Mouse (Mus musculus) kidney, adult 2 months (tissue): Measurements from ENCODE around the gene Ccnd1.

Experiments
- CTCF ChIP-seq: fragments of 200-500 bp; conservative IDR thresholded peaks from 2 replicates; pipeline ENCODE4 v1.5.1; 2011; ENCODE audit warnings: low read depth, mild to moderate bottlenecking, control low read depth, low read length, moderate library complexity, mixed read lengths; ENCODE audit not compliant: insufficient read depth, insufficient read length
- POLR2A ChIP-seq: fragments of 200-500 bp; IDR thresholded peaks from one replicate; pipeline ENCODE4 v1.6.1; 2011; ENCODE audit warnings: low read depth, low read length, control low read depth

DNA sequence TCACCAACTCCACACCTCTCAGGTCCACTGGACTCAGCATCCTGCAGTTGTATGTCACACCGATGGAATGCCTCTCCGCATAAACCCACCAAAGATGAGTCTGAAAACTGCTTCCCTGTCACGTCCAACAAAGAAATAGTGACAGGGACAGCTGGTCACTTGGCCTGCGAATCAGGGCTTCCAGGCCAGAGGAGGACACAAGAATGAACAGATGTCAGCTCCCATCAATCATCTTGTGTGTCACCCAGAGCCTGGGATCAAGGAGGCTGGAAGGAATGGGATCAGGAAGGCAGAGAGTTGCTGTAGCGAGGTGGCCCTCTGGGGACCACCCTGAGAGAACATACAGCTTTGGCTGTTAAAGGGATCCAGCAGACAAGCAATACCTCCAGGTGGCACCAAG lies 4.8 kb downstream of the Ccnd1 start:
- TF ChIP-seq POLR2A (no peak), CTCF (no peak)
